Mouse (Mus musculus): ENCODE results near the gene Psmd10.

Gene Psmd10

DNA sequence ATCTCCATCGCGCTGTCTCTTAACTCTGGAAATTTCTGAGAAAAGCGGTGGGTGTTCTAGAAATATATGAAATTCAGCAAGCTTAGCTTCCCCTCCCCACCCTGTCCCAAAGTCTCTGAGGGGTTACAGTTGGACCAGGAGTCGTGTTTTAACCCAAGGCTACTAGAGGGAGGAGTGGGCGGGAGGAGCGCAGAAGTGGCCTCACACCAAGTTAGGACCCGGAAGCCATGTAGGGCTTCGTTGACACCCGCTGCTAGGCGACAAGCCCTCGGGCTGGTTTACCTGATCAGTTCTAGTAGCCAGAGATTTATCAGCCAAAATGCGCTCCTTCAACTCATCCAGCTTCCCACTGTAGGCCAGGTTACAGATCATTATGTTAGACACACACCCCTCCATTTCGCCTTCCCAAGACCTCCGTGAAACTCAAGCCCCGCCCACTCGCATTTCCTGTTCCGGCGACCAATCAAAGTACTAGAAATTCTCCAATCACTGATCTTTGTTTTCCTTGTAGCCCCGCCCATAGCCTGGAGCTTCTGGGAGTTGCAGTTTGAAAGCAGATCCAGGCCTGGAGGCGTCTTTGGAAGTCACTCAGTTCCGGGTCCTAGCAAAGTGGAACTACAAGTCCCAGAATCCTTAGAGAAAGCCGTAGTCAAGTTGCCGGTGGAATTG is at the start of gene Psmd10, which contains the start of gene Atg4a:
Gene Psmd10 (minus strand): TSS at position 457 of the 669 bp plus-strand sequence.
Gene Atg4a (plus strand): TSS at position 636 of the 669 bp plus-strand sequence.
- peak; percentile 92 for DNase-seq (ENCODE audit: low read depth, low spot score)

DNA sequence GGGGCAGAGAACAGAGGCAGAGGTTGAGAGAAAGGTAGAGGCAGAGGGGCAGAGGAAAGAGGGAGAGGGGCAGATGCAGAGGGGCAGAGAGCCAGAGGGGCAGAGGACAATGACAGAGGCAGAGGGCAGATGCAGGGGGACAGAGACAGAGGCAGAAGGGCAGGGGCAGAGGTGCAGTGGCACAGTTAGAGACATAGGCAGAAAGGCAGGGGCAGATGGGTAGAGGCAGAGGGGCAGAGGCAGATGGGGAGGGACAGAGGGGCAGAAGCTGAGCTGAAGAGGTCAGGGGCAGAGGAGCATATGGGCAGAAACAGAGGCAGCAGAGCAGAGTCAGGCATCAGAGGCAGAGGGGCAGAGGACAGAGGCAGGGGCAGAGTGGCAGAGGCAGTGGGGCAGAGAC is 42.4 kb upstream of the Psmd10 start:
- DNase-seq (ENCODE audit: low read depth, low spot score): no peak

DNA sequence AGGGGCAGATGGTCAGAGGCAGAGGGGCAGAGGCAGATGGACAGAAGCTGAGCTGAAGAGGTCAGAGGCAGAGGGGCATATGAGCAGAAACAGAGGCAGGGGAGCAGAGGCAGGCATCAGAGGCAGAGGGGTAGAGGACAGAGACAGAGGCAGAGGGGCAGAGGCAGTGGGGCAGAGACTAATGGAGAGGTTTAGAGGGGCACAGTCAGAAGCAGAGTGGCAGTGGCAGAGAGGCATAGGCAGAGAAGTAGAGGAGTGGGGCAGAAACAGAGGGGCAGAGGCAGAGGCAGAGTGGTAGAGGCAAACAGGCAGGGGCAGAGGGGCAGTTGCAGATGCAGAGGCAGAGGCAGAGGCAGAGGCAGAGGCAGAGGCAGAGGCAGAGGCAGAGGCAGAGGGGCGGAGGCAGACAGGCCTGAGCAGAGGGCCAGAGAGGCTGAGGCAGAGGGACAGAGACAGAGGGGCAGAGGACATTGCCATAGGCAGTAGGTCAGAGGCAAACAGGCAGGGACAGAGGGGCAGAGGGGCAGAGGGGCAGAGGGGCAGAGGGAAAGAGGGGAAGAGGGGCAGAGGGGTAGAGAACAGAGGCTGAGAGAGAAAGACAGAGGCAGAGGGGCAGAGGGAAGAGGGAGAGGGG is 41.5 kb upstream of the Psmd10 start:
- no peak for DNase-seq (ENCODE audit: low read depth, low spot score)

DNA sequence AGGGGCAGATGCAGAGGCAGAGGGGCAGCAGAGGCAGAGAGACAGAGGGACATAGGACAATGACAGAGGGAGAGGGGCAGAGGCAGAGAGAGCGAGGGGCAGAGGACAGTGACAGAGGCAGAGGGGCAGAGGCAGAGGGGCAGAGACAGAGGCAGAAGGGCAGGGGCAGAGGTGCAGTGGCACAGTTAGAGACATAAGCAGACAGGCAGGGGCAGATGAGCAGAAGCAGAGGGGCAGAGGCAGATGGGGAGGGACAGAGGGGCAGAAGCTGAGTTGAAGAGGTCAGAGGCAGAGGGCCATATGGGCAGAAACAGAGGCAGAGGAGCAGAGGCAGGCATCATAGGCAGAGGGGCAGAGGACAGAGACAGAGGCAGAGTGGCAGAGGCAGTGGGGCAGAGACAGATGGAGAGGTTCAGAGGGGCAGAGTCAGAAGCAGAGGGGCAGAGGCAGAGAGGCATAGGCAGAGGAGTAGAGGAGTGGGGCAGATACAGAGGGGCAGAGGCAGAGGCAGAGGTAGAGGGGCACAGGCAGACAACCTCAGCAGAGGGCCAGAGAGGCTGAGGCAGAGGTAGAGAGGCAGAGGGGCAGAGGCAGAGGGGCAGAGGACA is 40.5 kb upstream of the Psmd10 start:
- no peak for DNase-seq (ENCODE audit: low read depth, low spot score)

DNA sequence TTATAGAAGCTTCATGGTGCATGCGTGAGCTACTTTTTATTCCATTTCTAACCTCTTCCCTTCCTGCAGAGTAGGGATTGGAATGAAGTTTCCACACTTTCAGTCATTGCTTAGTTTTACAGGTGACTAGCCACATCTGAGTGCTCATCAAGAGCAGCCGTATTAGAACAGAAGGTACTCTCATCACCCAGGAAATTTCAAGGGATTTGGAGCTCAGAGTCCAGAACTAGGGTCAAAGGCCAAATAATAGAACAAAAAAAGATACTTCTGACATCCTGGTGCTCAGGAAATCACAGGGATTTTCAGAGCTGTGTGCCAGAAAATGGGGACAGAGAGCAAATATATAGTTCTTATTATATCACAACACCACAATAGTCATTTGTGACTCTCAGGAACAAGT is 28.7 kb upstream of the Psmd10 start:
- DNase-seq (ENCODE audit: low read depth, low spot score): no peak

DNA sequence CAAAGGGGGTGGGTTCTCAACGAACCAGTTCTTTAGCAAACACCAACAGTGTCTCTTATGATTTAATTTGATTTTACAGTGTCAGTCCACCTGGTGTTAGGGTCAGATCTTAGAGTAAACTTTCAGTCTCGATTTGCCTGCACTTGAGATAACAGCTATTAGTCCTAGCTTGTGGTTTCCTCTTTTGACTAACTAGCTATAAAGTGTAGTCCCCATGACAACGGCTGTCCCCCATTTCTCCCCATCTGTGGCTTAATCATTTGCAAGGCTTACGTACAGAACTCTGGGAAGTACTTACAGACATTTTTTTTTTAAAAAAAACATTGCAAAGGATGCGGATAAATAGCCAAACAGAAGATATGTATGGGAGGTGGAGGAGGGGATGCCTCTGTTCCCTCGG is 28.3 kb upstream of the Psmd10 start:
- peak; percentile 48 for DNase-seq (ENCODE audit: low read depth, low spot score)

DNA sequence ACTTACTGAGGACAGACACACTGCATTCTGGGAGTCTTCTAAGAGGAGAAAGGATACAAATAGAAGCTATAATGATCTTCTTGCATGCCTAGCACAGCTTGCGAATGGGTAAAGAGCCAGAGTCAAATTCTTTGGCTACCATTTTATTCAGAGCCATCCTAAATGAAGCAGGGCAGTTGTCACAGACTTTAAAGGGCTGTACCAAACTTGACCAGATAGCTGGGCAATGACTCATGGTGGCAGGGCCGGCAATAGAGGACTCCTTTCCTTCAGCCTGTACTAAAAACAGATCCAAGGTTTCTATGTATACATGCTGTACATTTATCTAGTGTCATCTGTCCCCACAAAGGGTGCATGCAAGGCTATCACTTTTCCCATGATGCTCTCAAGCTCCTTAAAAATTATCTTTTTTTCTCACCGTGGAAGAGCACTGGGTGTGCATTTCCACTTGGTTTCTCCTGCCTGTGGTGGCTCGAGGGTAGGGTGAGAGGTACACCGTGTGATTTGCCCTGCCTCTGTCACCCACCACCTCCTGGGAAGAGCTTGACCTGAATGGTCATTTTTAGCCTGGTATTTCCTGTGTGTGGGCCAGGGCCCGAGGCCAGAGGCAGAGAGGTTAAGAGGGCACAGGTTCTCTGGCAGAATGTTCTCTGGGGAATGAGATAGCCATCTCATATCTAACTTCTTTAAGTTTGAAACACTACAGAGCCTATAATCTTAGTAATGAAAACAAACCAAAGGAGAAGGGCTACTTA is 26.9 kb upstream of the Psmd10 start:
- peak; percentile 4 for DNase-seq (ENCODE audit: low read depth, low spot score)

DNA sequence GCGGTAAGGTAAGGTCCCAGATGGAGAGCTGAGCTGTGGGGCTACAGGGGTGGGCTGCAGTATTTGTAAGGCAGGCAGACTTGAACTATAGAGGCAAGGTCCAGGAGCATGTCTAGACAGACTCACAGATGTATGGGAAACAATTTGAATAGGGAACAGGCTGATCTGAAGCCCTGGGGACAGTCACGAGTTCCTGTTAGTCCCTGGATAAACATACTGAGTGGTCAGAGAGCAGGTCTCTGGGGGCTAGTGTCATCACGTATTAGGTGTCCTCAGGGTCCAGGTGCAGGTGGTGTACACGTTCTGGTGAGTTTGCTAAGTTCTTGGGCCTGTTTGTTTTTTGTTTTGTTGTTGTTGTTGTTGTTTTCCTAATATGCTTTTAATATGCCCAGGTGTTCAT is 23.6 kb upstream of the Psmd10 start:
- no peak for DNase-seq (ENCODE audit: low read depth, low spot score)

DNA sequence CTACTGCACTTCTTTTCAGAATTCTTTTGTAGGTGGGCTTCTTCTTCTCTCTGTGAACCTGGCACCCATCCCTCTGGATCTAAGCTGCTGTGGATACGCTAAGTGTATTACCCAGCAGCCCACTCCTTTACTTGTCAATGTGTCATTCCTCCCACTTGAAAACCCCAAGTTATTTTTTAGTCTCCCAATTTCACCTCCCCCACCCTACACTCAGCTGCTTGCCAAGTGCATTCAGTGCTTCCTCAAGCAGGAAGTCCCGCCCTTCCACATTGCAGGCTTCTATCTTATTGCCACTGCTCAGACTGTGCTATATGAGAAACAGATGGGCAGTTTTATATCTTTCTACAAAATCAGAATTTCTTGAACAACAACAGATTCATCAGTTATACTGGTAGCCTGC is 23.0 kb upstream of the Psmd10 start:
- DNase-seq (ENCODE audit: low read depth, low spot score): no peak

- no peak for DNase-seq (ENCODE audit: low read depth, low spot score)
Measured at GRCm38 (mm10) chrX:140978943-140979342, 22.4 kb upstream of the Psmd10 start.

DNA sequence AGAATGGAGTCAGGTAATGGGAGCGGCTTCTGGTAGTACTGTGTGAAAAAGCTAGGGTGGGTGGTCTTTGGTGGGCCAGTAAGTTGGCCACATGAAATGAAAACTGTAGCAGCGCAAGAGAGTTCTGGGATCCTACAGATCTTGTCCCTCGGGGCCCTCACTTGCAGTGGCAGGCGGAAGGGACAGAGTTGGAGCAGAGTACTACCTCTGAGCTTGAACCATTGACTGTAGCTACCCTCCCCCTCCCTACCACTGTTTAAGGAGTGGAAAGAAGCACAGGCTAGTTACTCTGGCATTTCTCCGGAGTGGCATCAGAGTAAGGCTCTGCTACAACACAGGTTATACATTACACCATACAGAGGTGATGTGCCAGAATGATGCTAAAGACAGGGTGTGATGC is 431 bp upstream of the Psmd10 start:
- DNase-seq (ENCODE audit: low read depth, low spot score): no peak

- no peak for DNase-seq (ENCODE audit: low read depth, low spot score)
Measured at GRCm38 (mm10) chrX:140953618-140954017, 2.9 kb downstream of the Psmd10 start.

- no peak for DNase-seq (ENCODE audit: low read depth, low spot score)
Measured at GRCm38 (mm10) chrX:140936271-140936670, 20.3 kb downstream of the Psmd10 start.

GRCm38 (mm10) chrX:140933263-140933662 is 23.3 kb downstream of the Psmd10 start:
- no peak for DNase-seq (ENCODE audit: low read depth, low spot score)

DNA sequence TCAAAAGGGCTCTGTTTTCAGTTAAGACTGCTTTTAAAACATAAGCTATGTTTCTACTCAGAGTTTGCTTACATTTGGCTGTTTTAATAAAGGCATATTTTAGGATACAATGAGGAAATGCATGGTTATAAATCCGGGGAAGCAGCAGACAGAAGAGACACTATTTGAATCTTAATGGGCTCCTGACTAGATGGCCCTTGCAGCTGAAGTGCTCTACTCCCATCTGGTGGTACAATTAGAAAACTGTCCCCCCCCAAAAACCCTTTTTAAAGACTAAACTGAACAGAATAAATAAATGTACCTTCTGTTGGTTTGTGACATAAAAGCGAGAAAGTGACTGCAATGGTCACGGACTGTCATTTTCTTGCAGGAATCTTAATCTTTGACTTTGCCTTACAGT is 24.5 kb downstream of the Psmd10 start:
- peak; percentile 18 for DNase-seq (ENCODE audit: low read depth, low spot score)

- no peak for DNase-seq (ENCODE audit: low read depth, low spot score)
Measured at GRCm38 (mm10) chrX:140921321-140921720, 35.2 kb downstream of the Psmd10 start.

GRCm38 (mm10) chrX:140907360-140907759 is 49.2 kb downstream of the Psmd10 start, which contains the start of gene Vsig1:
TSS of gene Vsig1 (plus strand) at chrX:140907608.
- DNase-seq (ENCODE audit: low read depth, low spot score): no peak

GRCm38 (mm10) chrX:140903487-140903886 is 53.0 kb downstream of the Psmd10 start:
- no peak for DNase-seq (ENCODE audit: low read depth, low spot score)

Data from A20 (cell line).